Mouse (Mus musculus) ES-E14 (cell line): Measurements from ENCODE around the gene Srms. TPM values are rescaled to one million over a fixed set of nuclear protein-coding genes. Genes with fewer than 3 reads are reported as not detected.

ENCODE experiments used
- DNase-seq: peaks from one replicate; pipeline ENCODE4 v3.0.0-alpha.2; 2013; ENCODE audit warnings: low read depth, low spot score
- H3K27ac ChIP-seq: 2 replicates; pipeline ENCODE4 v1.5.1; 2012; ENCODE audit warnings: low read depth, mild to moderate bottlenecking, low read length, moderate library complexity, mixed read lengths; ENCODE audit not compliant: poor library complexity, insufficient read depth, severe bottlenecking
- H3K36me3 ChIP-seq: 2 replicates; pipeline ENCODE4 v1.6.1; 2012; ENCODE audit warnings: mild to moderate bottlenecking, low read length, moderate library complexity, mixed read lengths; ENCODE audit not compliant: control insufficient read depth, poor library complexity, insufficient read depth, severe bottlenecking
- H3K4me1 ChIP-seq, 2 experiments: fragments of 150-350 bp in 1 of 2; sonication (generic) in 1 of 2; 2 replicates each; pipeline ENCODE4 v1.6.1; 2012; ENCODE audit warnings: low read length in 2 of 2, mild to moderate bottlenecking in 1 of 2, mixed read lengths in 1 of 2; ENCODE audit not compliant: control insufficient read depth in 2 of 2, insufficient read depth in 2 of 2, poor library complexity in 1 of 2
- H3K4me3 ChIP-seq, 2 experiments: fragments of 150-350 bp in 1 of 2; sonication (generic) in 1 of 2; 2 replicates each; pipeline ENCODE4 v1.5.1; 2012; ENCODE audit warnings: low read length in 2 of 2, low read depth in 1 of 2, mild to moderate bottlenecking in 1 of 2, mixed read lengths in 1 of 2; ENCODE audit not compliant: insufficient read depth in 1 of 2, poor library complexity in 1 of 2, severe bottlenecking in 1 of 2
- H3K9ac ChIP-seq: 2 replicates; pipeline ENCODE4 v1.6.1; 2012; ENCODE audit warnings: low read depth, mild to moderate bottlenecking, low read length, mixed read lengths; ENCODE audit not compliant: poor library complexity, insufficient read depth, severe bottlenecking
- H3K9me3 ChIP-seq: fragments of 150-350 bp; sonication (generic); 2 replicates; pipeline ENCODE4 v1.6.1; 2012; ENCODE audit warnings: low read depth, mild to moderate bottlenecking, low read length; ENCODE audit not compliant: control insufficient read depth, insufficient read depth
- CHD2 ChIP-seq: IDR thresholded peaks from 2 replicates; pipeline ENCODE4 v1.6.1; 2014; ENCODE audit warnings: mild to moderate bottlenecking, low read depth, low read length, inconsistent platforms
- HCFC1 ChIP-seq: IDR thresholded peaks from 2 replicates; pipeline ENCODE4 v1.6.1; 2012; ENCODE audit warnings: low read length, inconsistent platforms, borderline replicate concordance; ENCODE audit not compliant: insufficient read depth
- MAFK ChIP-seq: IDR thresholded peaks from 2 replicates; pipeline ENCODE4 v1.6.1; 2014; ENCODE audit warnings: mild to moderate bottlenecking, low read depth, low read length, inconsistent platforms; ENCODE audit not compliant: insufficient read depth
- ZC3H11A ChIP-seq: IDR thresholded peaks from 2 replicates; pipeline ENCODE4 v1.6.1; 2012; ENCODE audit warnings: low read depth, mild to moderate bottlenecking, inconsistent platforms, low read length, borderline replicate concordance
- ZNF384 ChIP-seq: IDR thresholded peaks from 2 replicates; pipeline ENCODE4 v1.6.1; 2012; ENCODE audit warnings: low read depth, low read length, inconsistent platforms
- in situ Hi-C, 2 experiments: fragments of 600-800 bp; cut with MboI; formaldehyde crosslinking; loops; one replicate each; pipeline ENCODE4 v1.15.1; 2025; ENCODE audit warnings: low sequenced_read_pairs in 2 of 2, inconsistent platforms in 1 of 2; ENCODE audit not compliant: unreplicated experiment in 2 of 2
- total RNA-seq: library from RNA; depleted of rRNA; stranded (reverse); fragments of 300-350 nt; gene quantifications from 2 replicates; pipeline ENCODE4 v1.2.3, GENCODE M21; 2012; rRNA removed

Gene Srms
- total RNA-seq: 0.67 and 0.79 TPM in 2 replicates

- in situ Hi-C loops: no loop called here
- H3K4me1 ChIP-seq: peaks cover 0 to 6% of the 10 kb centered on the region in 2 experiments; a peak in 1 of 4 replicates
- H3K4me3 ChIP-seq: peak within 1 kb of the TSS; percentile 33 to 44
- H3K9me3 ChIP-seq: no peaks in the 10 kb centered on the region
- TF ChIP-seq CHD2 (no peak), ZC3H11A (no peak), MAFK (no peak), HCFC1 (no peak), ZNF384 (no peak)
- no peaks in the 10 kb centered on the region for H3K36me3 ChIP-seq
- peak within 1 kb of the TSS; percentile 17; the same call in 1 of the 2 replicates for H3K9ac ChIP-seq
- H3K27ac ChIP-seq: no peak within 1 kb of the TSS
- DNase-seq: peak; percentile 50
Observed at GRCm38 (mm10) chr2:181213021-181213445, at the start of gene Srms. Srms (minus strand) TSS chr2:181213185.

- Histone ChIP-seq H3K36me3 (peaks cover 22% of the 10 kb centered on the region), H3K4me1 (no peaks in the 10 kb centered on the region), H3K9ac (no peak overlapping the region), H3K9me3 (no peaks in the 10 kb centered on the region), H3K27ac (no peak overlapping the region), H3K4me3 (no peak overlapping the region)
- in situ Hi-C loops: no loop called here
- no peak for TF ChIP-seq MAFK
- no peak for TF ChIP-seq ZC3H11A
- TF ChIP-seq ZNF384: no peak
- TF ChIP-seq HCFC1: no peak
- no peak for TF ChIP-seq CHD2
- no peak for DNase-seq
Observed at GRCm38 (mm10) chr2:181253248-181253647, 40.3 kb upstream of the Srms start.

GRCm38 (mm10) chr2:181251841-181252240 lies 38.9 kb upstream of the Srms start:
- H3K27ac ChIP-seq: no peak overlapping the region
- H3K4me3 ChIP-seq: no peak overlapping the region
- H3K36me3 ChIP-seq: peaks cover 22% of the 10 kb centered on the region
- no peak overlapping the region for H3K9ac ChIP-seq
- in situ Hi-C loops: no loop called here
- DNase-seq: no peak
- TF ChIP-seq MAFK: no peak
- no peak for TF ChIP-seq HCFC1
- no peak for TF ChIP-seq ZNF384
- no peak for TF ChIP-seq CHD2
- TF ChIP-seq ZC3H11A: no peak
- no peaks in the 10 kb centered on the region for H3K4me1 ChIP-seq
- H3K9me3 ChIP-seq: no peaks in the 10 kb centered on the region

- peaks cover 11% of the 10 kb centered on the region for H3K36me3 ChIP-seq
- H3K27ac ChIP-seq: no peak overlapping the region
- H3K4me3 ChIP-seq: no peak overlapping the region
- peaks cover 1 to 7% of the 10 kb centered on the region in 2 experiments; a peak in 3 of 4 replicates for H3K4me1 ChIP-seq
- in situ Hi-C loops: no loop called here
- H3K9ac ChIP-seq: no peak overlapping the region
- TF ChIP-seq ZC3H11A: no peak
- no peak for TF ChIP-seq HCFC1
- no peak for TF ChIP-seq CHD2
- TF ChIP-seq ZNF384: no peak
- TF ChIP-seq MAFK: no peak
- H3K9me3 ChIP-seq: no peaks in the 10 kb centered on the region
- DNase-seq: no peak
Observed at GRCm38 (mm10) chr2:181249217-181249616, 36.2 kb upstream of the Srms start.

- DNase-seq: no peak
- H3K27ac ChIP-seq: no peak overlapping the region; the same call in 1 of the 2 replicates
- no peak overlapping the region for H3K4me3 ChIP-seq
- in situ Hi-C loops: no loop called here
- H3K9me3 ChIP-seq: no peaks in the 10 kb centered on the region
- no peak for TF ChIP-seq ZNF384
- no peak for TF ChIP-seq HCFC1
- no peak for TF ChIP-seq ZC3H11A
- TF ChIP-seq CHD2: no peak
- TF ChIP-seq MAFK: no peak
- peaks cover 9 to 11% of the 10 kb centered on the region in 2 experiments for H3K4me1 ChIP-seq
- no peak overlapping the region for H3K9ac ChIP-seq
- H3K36me3 ChIP-seq: no peaks in the 10 kb centered on the region
Observed at GRCm38 (mm10) chr2:181245031-181245430, 32.0 kb upstream of the Srms start.
